Mouse (Mus musculus) liver, adult 2 months (tissue): ENCODE results near the gene Mrpl42.

ENCODE experiments used
- CTCF ChIP-seq: fragments of 200-500 bp; IDR thresholded peaks from 2 replicates; pipeline ENCODE4 v1.5.1; 2011; ENCODE audit warnings: low read depth, low read length, control low read depth
- POLR2A ChIP-seq: fragments of 200-500 bp; IDR thresholded peaks from 2 replicates; pipeline ENCODE4 v1.6.1; 2011; ENCODE audit warnings: low read length, control low read depth; ENCODE audit not compliant: insufficient read depth; ENCODE audit errors: extremely low read depth

GRCm38 (mm10) chr10:95439718-95440339 lies 61.9 kb downstream of the Mrpl42 start:
- TF ChIP-seq CTCF = no peak
- no peak for TF ChIP-seq POLR2A
